Mouse (Mus musculus): ENCODE data around the gene 4931428L18Rik.

4931428L18Rik gene

GRCm38 (mm10) chr1:31152799-31153426, 69.6 kb downstream of the 4931428L18Rik start:
- no peak for DNase-seq (ENCODE audit: low read depth, low spot score)

- no peak for DNase-seq (ENCODE audit: low read depth, low spot score)
These were observed 71.9 kb downstream of the 4931428L18Rik start for GRCm38 (mm10) chr1:31150546-31150945.

- DNase-seq (ENCODE audit: low read depth, low spot score): peak; percentile 21
These were observed 72.8 kb downstream of the 4931428L18Rik start for GRCm38 (mm10) chr1:31149671-31150070.

GRCm38 (mm10) chr1:31143571-31143970, 78.9 kb downstream of the 4931428L18Rik start:
- no peak for DNase-seq (ENCODE audit: low read depth, low spot score)

- no peak for DNase-seq (ENCODE audit: low read depth, low spot score)
These were observed 80.0 kb downstream of the 4931428L18Rik start for GRCm38 (mm10) chr1:31142288-31143094.

GRCm38 (mm10) chr1:31138387-31138786, 84.1 kb downstream of the 4931428L18Rik start:
- no peak for DNase-seq (ENCODE audit: low read depth, low spot score)

GRCm38 (mm10) chr1:31113466-31113865, 109.0 kb downstream of the 4931428L18Rik start:
- DNase-seq (ENCODE audit: low read depth, low spot score): no peak

GRCm38 (mm10) chr1:31107961-31108360, 114.5 kb downstream of the 4931428L18Rik start:
- DNase-seq (ENCODE audit: low read depth, low spot score): no peak

- DNase-seq (ENCODE audit: low read depth, low spot score): no peak
These were observed 119.4 kb downstream of the 4931428L18Rik start for GRCm38 (mm10) chr1:31102863-31103657.

- DNase-seq (ENCODE audit: low read depth, low spot score): no peak
These were observed 120.2 kb downstream of the 4931428L18Rik start for GRCm38 (mm10) chr1:31102280-31102679.

GRCm38 (mm10) chr1:31097208-31097607, 125.3 kb downstream of the 4931428L18Rik start:
- no peak for DNase-seq (ENCODE audit: low read depth, low spot score)

GRCm38 (mm10) chr1:31096466-31096793, 126.1 kb downstream of the 4931428L18Rik start:
- DNase-seq (ENCODE audit: low read depth, low spot score): no peak

GRCm38 (mm10) chr1:31095706-31096465, 126.6 kb downstream of the 4931428L18Rik start:
- no peak for DNase-seq (ENCODE audit: low read depth, low spot score)

GRCm38 (mm10) chr1:31094792-31095191, 127.7 kb downstream of the 4931428L18Rik start:
- DNase-seq (ENCODE audit: low read depth, low spot score): no peak

- DNase-seq (ENCODE audit: low read depth, low spot score): peak; percentile 43
These were observed 128.5 kb downstream of the 4931428L18Rik start for GRCm38 (mm10) chr1:31093939-31094338.

GRCm38 (mm10) chr1:31088686-31089085, 133.8 kb downstream of the 4931428L18Rik start:
- DNase-seq (ENCODE audit: low read depth, low spot score): no peak

GRCm38 (mm10) chr1:31072523-31073370, 149.7 kb downstream of the 4931428L18Rik start:
- DNase-seq (ENCODE audit: low read depth, low spot score): peak; percentile 21

- no peak for DNase-seq (ENCODE audit: low read depth, low spot score)
These were observed 151.3 kb downstream of the 4931428L18Rik start for GRCm38 (mm10) chr1:31071209-31071608.

GRCm38 (mm10) chr1:31064817-31065740, 157.4 kb downstream of the 4931428L18Rik start:
- DNase-seq (ENCODE audit: low read depth, low spot score): no peak
